Mouse (Mus musculus) CD4-positive, CD25-positive, alpha-beta regulatory T cell, adult 4 months (primary cell): ENCODE measurements around the gene Ipo13. TPM values are rescaled to one million over a fixed set of nuclear protein-coding genes. Genes with fewer than 3 reads are reported as not detected.

Source experiments
- ATAC-seq: one replicate; pipeline ENCODE4 v1.8.0; 2017
- polyA plus RNA-seq, 2 experiments: library from polyadenylated mRNA; unstranded; fragments of 100-300 nt; shearing (Covaris generic); gene quantifications; one replicate each; pipeline ENCODE4 v1.2.1; 2017

Gene Ipo13
- polyA plus RNA-seq, result 10 to 100 TPM; 15.7 to 21.2 TPM

GRCm38 (mm10) chr4:117914591-117915442, at the start of gene Ipo13:
Gene Ipo13 (minus strand): TSS chr4:117914999.
- peak; percentile 96 for ATAC-seq

GRCm38 (mm10) chr4:117957492-117957891, 42.7 kb upstream of the Ipo13 start:
- no peak for ATAC-seq

GRCm38 (mm10) chr4:117947493-117947892, 32.7 kb upstream of the Ipo13 start:
- no peak for ATAC-seq

GRCm38 (mm10) chr4:117946639-117947305, 32.0 kb upstream of the Ipo13 start:
- ATAC-seq, result no peak

GRCm38 (mm10) chr4:117943317-117943716, 28.5 kb upstream of the Ipo13 start:
- no peak for ATAC-seq

GRCm38 (mm10) chr4:117936964-117937363, 22.2 kb upstream of the Ipo13 start:
- no peak for ATAC-seq

- no peak for ATAC-seq
Measured at GRCm38 (mm10) chr4:117934081-117934480, 19.3 kb upstream of the Ipo13 start.

GRCm38 (mm10) chr4:117933248-117933647, 18.4 kb upstream of the Ipo13 start:
- no peak for ATAC-seq

- no peak for ATAC-seq
Measured at GRCm38 (mm10) chr4:117929391-117929881, 14.6 kb upstream of the Ipo13 start, which contains the start of gene Artn. Gene Artn (minus strand): TSS chr4:117929763.

- ATAC-seq, result no peak
Measured at GRCm38 (mm10) chr4:117928699-117929241, 14.0 kb upstream of the Ipo13 start.

- ATAC-seq, result no peak
Measured at GRCm38 (mm10) chr4:117928234-117928633, 13.4 kb upstream of the Ipo13 start.

- ATAC-seq, result no peak
Measured at GRCm38 (mm10) chr4:117926545-117927482, 12.0 kb upstream of the Ipo13 start.

GRCm38 (mm10) chr4:117924916-117925315, 10.1 kb upstream of the Ipo13 start:
- ATAC-seq, result no peak

- no peak for ATAC-seq
Measured at GRCm38 (mm10) chr4:117923450-117923849, 8.7 kb upstream of the Ipo13 start.

- no peak for ATAC-seq
Measured at GRCm38 (mm10) chr4:117921358-117921757, 6.6 kb upstream of the Ipo13 start.

GRCm38 (mm10) chr4:117918762-117919161, 4.0 kb upstream of the Ipo13 start:
- no peak for ATAC-seq

- ATAC-seq, result no peak
Measured at GRCm38 (mm10) chr4:117918261-117918660, 3.5 kb upstream of the Ipo13 start.

GRCm38 (mm10) chr4:117917847-117918246, 3.0 kb upstream of the Ipo13 start:
- no peak for ATAC-seq

GRCm38 (mm10) chr4:117917402-117917801, 2.6 kb upstream of the Ipo13 start:
- ATAC-seq, result no peak

- no peak for ATAC-seq
Measured at GRCm38 (mm10) chr4:117916386-117916785, 1.6 kb upstream of the Ipo13 start.

- ATAC-seq, result peak; percentile 6
Measured at GRCm38 (mm10) chr4:117915489-117916105, 798 bp upstream of the Ipo13 start.

GRCm38 (mm10) chr4:117914031-117914430, 768 bp downstream of the Ipo13 start:
- ATAC-seq, result no peak
